Mouse (Mus musculus): Measurements from ENCODE around the gene Stxbp5. TPM values are rescaled to one million over a fixed set of nuclear protein-coding genes. Genes with fewer than 3 reads are reported as not detected.

Gene Stxbp5
- total RNA-seq, 1 experiment = 4.4 TPM

DNA sequence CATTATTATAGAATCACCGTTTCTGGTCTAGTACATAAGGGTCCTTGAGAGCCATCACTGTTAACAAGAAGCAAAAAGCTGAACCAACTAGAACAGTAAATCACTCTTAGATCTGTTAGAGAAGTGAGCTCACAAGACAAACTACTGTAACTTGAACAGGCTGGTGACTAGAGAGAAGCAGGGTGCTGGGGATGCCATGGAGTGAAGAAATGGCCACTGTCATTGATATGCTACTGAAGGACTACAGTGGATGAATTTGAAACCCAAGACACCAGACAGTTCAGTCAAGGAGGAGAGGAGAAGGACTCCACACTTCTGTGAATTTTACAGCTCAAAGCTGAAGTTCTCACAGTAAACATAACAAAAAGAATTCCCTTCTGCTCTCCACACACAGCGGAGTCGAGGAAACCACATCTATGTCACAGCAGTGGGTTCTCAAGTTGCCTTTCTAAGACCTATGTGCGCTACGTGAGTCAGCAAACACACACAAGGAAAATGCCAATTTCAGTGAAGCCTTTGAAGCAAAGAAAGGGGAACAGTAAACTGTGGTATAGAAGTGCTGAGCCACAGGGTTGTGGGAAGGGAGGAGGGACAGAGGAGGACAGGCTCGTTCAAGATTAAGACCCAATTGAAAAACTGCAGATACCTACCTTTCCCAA is 20.7 kb downstream of the Stxbp5 start:
- TF ChIP-seq CHD2 (IDR thresholded peaks at IDR 0.05; ENCODE audit: low read depth, low read length) (no peak), ZNF384 (IDR thresholded peaks at IDR 0.05; ENCODE audit: low read depth, low read length) (no peak), HCFC1 (IDR thresholded peaks at IDR 0.05; ENCODE audit: borderline replicate concordance, insufficient read depth, low read length) (no peak), ZC3H11A (IDR thresholded peaks at IDR 0.05; ENCODE audit: borderline replicate concordance, low read depth, low read length) (no peak), MAFK (IDR thresholded peaks at IDR 0.05; ENCODE audit: insufficient read depth, low read depth, low read length) (no peak)
- H3K27ac ChIP-seq (ENCODE audit: insufficient read depth, low read depth, low read length, poor library complexity, severe bottlenecking) = no peak overlapping the region
- no peak overlapping the region for H3K4me3 ChIP-seq (ENCODE audit: insufficient read depth in 1 of 2, low read depth in 1 of 2, low read length in 2 of 2, poor library complexity in 1 of 2, severe bottlenecking in 1 of 2)
- H3K9ac ChIP-seq (ENCODE audit: insufficient read depth, low read depth, low read length, poor library complexity, severe bottlenecking) = no peak overlapping the region
- H3K9me3 ChIP-seq (ENCODE audit: control insufficient read depth, insufficient read depth, low read depth, low read length) = no peaks in the 10 kb centered on the region
- no peaks in the 10 kb centered on the region for H3K4me1 ChIP-seq (ENCODE audit: control insufficient read depth in 2 of 2, insufficient read depth in 2 of 2, low read length in 2 of 2, poor library complexity in 1 of 2)
- no peaks in the 10 kb centered on the region for H3K36me3 ChIP-seq (ENCODE audit: control insufficient read depth, insufficient read depth, low read length, poor library complexity, severe bottlenecking)
- DNase-seq (ENCODE audit: low read depth, low spot score) = no peak
- in situ Hi-C loops (cut with MboI; ENCODE audit: low sequenced_read_pairs in 2 of 2, unreplicated experiment in 2 of 2) = no loop called here

DNA sequence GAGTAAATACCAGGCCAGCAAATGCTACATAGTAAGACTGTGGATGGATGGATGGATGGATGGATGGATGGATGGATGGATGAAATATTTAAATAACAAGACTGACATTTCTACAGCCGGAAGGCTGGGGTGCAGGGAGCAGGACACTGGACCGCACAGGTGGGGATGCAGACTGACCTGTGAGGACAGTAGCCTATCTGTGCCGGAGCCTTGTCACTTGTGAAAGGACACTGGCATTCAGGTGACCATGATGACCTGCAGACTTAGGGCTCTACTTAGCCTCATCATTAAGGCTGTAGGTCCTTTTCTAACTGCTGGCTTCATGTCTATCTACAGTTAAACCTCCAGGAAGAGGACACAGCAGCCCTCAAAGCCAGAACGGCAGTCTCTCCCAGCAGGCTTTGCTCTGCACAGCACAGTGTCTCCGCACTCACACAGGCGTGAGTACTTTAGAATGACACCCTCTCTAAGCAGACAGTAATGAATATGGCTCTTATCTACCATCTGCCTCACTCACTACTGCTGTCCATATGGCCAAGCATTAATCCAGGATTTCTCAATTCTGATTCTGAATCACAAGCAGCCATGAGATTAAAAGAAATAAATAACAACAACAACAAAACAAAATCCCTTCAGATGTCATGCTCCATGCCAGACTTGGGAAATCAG is 21.9 kb downstream of the Stxbp5 start:
- no peaks in the 10 kb centered on the region for H3K4me1 ChIP-seq (ENCODE audit: control insufficient read depth in 2 of 2, insufficient read depth in 2 of 2, low read length in 2 of 2, poor library complexity in 1 of 2)
- no peaks in the 10 kb centered on the region for H3K9me3 ChIP-seq (ENCODE audit: control insufficient read depth, insufficient read depth, low read depth, low read length)
- DNase-seq (ENCODE audit: low read depth, low spot score) = no peak
- H3K9ac ChIP-seq (ENCODE audit: insufficient read depth, low read depth, low read length, poor library complexity, severe bottlenecking) = no peak overlapping the region
- H3K4me3 ChIP-seq (ENCODE audit: insufficient read depth in 1 of 2, low read depth in 1 of 2, low read length in 2 of 2, poor library complexity in 1 of 2, severe bottlenecking in 1 of 2) = no peak overlapping the region
- no peak overlapping the region for H3K27ac ChIP-seq (ENCODE audit: insufficient read depth, low read depth, low read length, poor library complexity, severe bottlenecking)
- TF ChIP-seq HCFC1 (IDR thresholded peaks at IDR 0.05; ENCODE audit: borderline replicate concordance, insufficient read depth, low read length) (no peak), MAFK (IDR thresholded peaks at IDR 0.05; ENCODE audit: insufficient read depth, low read depth, low read length) (no peak), ZC3H11A (IDR thresholded peaks at IDR 0.05; ENCODE audit: borderline replicate concordance, low read depth, low read length) (no peak), CHD2 (IDR thresholded peaks at IDR 0.05; ENCODE audit: low read depth, low read length) (no peak), ZNF384 (IDR thresholded peaks at IDR 0.05; ENCODE audit: low read depth, low read length) (no peak)
- in situ Hi-C loops (cut with MboI; ENCODE audit: low sequenced_read_pairs in 2 of 2, unreplicated experiment in 2 of 2) = no loop called here
- no peaks in the 10 kb centered on the region for H3K36me3 ChIP-seq (ENCODE audit: control insufficient read depth, insufficient read depth, low read length, poor library complexity, severe bottlenecking)

DNA sequence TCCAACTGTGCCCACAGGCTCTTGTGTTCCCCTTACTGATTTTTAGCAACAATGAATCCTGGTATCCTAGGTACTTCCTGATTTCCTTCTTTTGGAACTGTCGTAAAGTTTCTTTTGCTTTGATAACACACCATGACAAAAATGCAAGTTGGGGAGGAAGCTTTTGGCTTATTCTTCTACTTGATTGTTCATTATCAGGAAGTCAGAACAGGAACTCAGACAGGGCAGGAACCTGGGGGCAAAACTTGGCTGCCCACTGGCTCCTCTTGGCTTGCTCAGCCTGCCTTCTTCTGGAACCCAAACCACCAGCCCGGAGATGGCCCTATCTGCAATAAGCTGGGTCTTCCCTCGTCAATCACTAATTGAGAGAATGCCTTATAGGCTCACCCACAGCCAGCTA is 25.0 kb downstream of the Stxbp5 start:
- no peaks in the 10 kb centered on the region for H3K36me3 ChIP-seq (ENCODE audit: control insufficient read depth, insufficient read depth, low read length, poor library complexity, severe bottlenecking)
- TF ChIP-seq HCFC1 (IDR thresholded peaks at IDR 0.05; ENCODE audit: borderline replicate concordance, insufficient read depth, low read length) = no peak
- TF ChIP-seq ZC3H11A (IDR thresholded peaks at IDR 0.05; ENCODE audit: borderline replicate concordance, low read depth, low read length) = no peak
- TF ChIP-seq ZNF384 (IDR thresholded peaks at IDR 0.05; ENCODE audit: low read depth, low read length) = no peak
- TF ChIP-seq CHD2 (IDR thresholded peaks at IDR 0.05; ENCODE audit: low read depth, low read length) = no peak
- no peak for TF ChIP-seq MAFK (IDR thresholded peaks at IDR 0.05; ENCODE audit: insufficient read depth, low read depth, low read length)

GRCm38 (mm10) chr10:9872143-9872542 is 28.7 kb downstream of the Stxbp5 start:
- peak; percentile 6 for DNase-seq (ENCODE audit: low read depth, low spot score)
- Histone ChIP-seq H3K9ac (ENCODE audit: insufficient read depth, low read depth, low read length, poor library complexity, severe bottlenecking) (no peak overlapping the region), H3K4me3 (ENCODE audit: insufficient read depth in 1 of 2, low read depth in 1 of 2, low read length in 2 of 2, poor library complexity in 1 of 2, severe bottlenecking in 1 of 2) (no peak overlapping the region), H3K9me3 (ENCODE audit: control insufficient read depth, insufficient read depth, low read depth, low read length) (no peaks in the 10 kb centered on the region), H3K27ac (ENCODE audit: insufficient read depth, low read depth, low read length, poor library complexity, severe bottlenecking) (no peak overlapping the region), H3K36me3 (ENCODE audit: control insufficient read depth, insufficient read depth, low read length, poor library complexity, severe bottlenecking) (no peaks in the 10 kb centered on the region), H3K4me1 (ENCODE audit: control insufficient read depth in 2 of 2, insufficient read depth in 2 of 2, low read length in 2 of 2, poor library complexity in 1 of 2) (no peaks in the 10 kb centered on the region)
- in situ Hi-C loops (cut with MboI; ENCODE audit: low sequenced_read_pairs in 2 of 2, unreplicated experiment in 2 of 2) = no loop called here
- TF ChIP-seq HCFC1 (IDR thresholded peaks at IDR 0.05; ENCODE audit: borderline replicate concordance, insufficient read depth, low read length) = no peak

More for the DNA sequence above, 25.0 kb downstream of the Stxbp5 start:
- Histone ChIP-seq H3K4me1 (ENCODE audit: control insufficient read depth in 2 of 2, insufficient read depth in 2 of 2, low read length in 2 of 2, poor library complexity in 1 of 2) (no peaks in the 10 kb centered on the region), H3K4me3 (ENCODE audit: insufficient read depth in 1 of 2, low read depth in 1 of 2, low read length in 2 of 2, poor library complexity in 1 of 2, severe bottlenecking in 1 of 2) (no peak overlapping the region), H3K9ac (ENCODE audit: insufficient read depth, low read depth, low read length, poor library complexity, severe bottlenecking) (no peak overlapping the region), H3K27ac (ENCODE audit: insufficient read depth, low read depth, low read length, poor library complexity, severe bottlenecking) (no peak overlapping the region), H3K9me3 (ENCODE audit: control insufficient read depth, insufficient read depth, low read depth, low read length) (no peaks in the 10 kb centered on the region)
- no peak for DNase-seq (ENCODE audit: low read depth, low spot score)
- in situ Hi-C loops (cut with MboI; ENCODE audit: low sequenced_read_pairs in 2 of 2, unreplicated experiment in 2 of 2) = no loop called here

All from ES-E14 (cell line).